Mouse (Mus musculus) neutrophil, adult 5-6 weeks (primary cell): ENCODE measurements at regions not wholly inside any gene's neighbourhood (a gene's known extent, or its start where the extent isn't known, plus 50 kb on each side); places are given as distances from the start of the nearest gene placed in this dataset.

ENCODE experiments used
- ATAC-seq: fragments of 151-379, 151-347 bp; 2 replicates; pipeline ENCODE4 v1.8.0; 2017; ENCODE audit warnings: mild to moderate bottlenecking, moderate TSS enrichment; ENCODE audit not compliant: insufficient number of reproducible peaks, poor library complexity, low FRiP score, severe bottlenecking; ENCODE audit errors: extremely low read depth

DNA sequence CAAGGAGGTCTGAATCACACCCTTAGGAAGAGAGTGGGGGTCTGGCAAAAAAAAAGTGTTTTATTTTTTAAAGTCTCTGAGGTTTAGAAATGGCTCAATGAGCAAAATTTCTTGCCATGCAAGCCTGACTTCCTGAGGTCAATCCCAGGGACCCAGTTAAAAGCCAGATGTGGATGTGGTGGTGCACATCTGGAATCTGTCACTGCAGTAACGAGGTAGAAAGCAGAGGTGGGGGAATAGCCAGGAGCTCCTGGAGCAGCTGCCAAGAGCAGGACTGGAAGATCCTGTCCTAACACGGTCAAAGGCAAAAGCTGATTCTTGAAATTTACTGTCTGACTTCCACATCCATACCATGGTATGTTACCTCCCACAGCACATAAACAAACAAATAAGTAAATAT lies 424.4 kb downstream of the Cdh26 start:
- ATAC-seq: no peak

DNA sequence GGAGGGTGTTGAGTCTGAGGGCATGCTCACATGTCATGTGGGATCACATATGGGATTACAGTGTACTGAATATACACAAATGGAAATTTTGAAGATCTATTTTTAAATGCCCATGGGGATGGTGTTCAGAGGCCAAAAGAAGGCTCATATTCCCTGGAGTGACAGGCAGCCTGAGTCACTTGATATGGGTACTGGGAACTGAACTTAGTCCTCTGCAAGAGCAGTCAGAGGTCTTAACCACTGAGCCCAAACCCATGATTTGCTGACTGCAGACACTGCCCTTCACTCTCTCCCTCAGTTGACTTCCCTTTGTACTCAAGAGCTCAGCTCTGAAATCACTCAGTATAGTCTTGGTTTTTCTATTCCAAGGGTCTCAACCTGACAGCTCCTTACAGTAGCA lies 432.3 kb downstream of the Cdh26 start:
- no peak for ATAC-seq

DNA sequence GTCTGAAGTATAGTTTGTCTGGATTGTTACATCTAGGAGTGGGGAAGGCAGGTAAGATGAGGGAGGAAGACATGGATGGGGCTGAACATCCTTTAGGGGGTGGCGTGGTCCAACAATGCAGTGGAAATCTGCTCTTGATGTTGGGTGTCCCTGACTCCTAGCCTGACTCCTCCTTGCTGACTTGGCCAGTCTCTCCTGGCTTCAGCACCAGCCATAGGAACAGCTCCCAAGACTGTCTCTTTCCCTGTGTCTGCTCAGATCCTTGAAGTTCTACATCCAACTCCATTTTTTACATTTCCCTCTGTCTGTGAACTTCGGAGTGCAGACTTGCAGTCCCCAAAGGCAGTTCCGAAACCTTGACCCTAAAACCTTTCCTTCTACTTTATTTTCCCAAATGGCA lies 436.8 kb downstream of the Cdh26 start:
- ATAC-seq: no peak

DNA sequence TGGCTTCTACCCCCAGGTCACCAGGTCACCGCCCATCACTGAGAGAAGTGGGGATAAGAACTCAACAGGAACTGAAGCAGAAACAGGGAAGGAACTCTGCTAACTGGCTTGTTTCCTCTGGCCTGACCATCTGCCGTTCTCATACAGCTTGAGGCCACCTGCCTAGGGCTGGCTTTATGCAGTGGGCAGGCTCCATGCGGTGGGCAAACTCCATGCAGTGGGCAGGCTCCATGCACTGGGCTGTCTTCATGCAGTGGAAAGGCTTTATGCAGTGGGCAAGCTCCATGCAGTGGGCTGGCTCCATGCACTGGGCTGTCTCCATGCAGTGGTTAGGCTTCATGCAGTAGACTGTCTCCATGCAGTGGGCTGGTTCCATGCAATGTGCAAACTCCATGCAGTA lies 438.8 kb downstream of the Cdh26 start:
- no peak for ATAC-seq

DNA sequence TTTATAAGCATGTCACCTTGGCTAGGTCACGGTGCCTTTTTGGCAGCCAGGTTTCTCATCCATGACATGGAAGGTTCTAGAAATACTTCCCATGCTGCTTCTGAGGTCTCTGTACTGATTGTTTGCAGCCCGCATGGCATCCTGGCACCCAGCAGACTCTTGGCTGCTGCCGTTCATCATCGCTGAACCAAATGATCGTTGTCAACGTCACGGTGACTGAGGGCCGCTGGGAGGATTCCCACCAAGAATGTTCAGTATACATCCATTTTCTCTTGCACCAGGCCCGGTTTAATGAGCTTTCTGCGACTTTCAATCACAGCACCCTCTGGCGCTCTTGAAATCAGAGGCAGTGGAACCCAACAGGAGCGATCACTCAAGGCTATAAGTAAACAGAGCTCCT lies 448.1 kb downstream of the Cdh26 start:
- ATAC-seq: no peak

DNA sequence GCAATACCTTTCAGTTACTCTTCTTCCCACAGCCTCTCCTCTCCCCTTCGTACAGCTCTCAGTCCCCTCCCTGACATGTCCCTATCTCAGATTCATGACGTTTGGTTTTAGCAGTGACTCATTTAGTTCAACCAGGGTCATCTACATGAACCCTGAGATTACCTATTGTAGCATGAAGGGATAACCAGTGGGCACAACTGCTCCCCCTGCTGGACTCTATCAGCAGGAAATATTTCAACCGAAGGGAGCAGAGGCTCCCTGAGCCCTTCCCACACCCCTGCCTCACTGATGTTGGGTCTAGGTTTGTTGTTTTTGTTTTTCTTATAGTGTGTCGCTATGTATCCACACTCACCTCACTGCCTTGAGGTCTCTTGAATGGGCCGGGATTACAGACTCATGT lies 455.4 kb downstream of the Cdh26 start:
- no peak for ATAC-seq

DNA sequence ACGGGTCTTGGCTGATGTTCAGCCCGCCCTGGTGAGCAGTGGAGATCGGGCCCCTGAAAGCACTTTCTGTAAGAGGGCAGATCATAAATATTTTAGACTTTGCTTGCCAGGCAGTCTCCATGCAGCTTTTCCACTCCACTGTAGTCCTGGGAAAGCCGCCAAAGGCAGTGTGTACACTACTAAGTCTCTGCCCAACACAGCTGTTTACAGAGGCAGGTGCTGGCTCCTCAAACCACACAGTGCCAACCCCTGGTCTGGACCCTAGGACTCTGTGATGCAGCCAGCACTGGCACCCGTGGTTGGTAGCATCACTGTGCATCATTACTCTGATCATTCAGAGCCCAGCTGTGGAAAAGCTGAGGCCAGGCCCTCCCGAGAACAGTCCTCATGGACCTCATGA lies 458.4 kb downstream of the Cdh26 start:
- no peak for ATAC-seq

DNA sequence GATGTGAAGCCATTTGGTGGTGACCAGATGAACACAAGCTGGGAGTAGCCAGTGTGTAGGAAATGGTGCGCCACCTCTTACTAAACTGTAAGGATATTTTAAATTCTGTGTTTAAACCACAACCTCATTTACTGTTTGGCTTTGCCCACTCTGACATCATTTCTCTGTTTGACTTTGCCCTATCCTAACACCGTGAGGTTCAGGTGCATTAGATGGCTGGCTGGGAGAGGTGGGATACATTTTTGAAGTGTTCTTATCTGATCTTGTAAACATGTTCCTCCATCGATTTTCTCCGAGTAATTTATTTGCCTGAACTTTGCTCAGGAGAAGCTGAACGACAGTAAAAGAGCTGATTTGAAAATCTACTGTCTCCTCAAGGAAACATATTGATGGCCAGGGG lies 472.1 kb downstream of the Cdh26 start:
- ATAC-seq: no peak

DNA sequence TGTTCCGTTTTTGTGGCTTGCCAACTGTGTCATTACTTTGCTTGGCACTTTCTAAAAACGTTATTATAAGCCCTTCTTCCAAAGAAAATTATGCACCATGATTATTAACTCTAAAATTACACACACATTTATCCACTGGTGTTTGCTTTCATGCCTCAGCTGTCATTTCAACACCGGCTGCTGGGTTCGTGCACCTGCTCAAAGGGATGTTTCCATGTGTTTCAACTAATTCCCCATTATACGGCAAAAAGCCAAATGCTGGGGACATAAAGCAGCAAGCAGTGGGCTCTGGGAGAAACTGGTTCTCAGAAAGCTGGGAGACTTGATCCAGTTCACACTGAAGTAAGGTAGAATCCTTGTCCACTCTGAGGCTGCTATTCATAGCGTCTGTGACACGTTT lies 479.0 kb downstream of the Cdh26 start:
- no peak for ATAC-seq

DNA sequence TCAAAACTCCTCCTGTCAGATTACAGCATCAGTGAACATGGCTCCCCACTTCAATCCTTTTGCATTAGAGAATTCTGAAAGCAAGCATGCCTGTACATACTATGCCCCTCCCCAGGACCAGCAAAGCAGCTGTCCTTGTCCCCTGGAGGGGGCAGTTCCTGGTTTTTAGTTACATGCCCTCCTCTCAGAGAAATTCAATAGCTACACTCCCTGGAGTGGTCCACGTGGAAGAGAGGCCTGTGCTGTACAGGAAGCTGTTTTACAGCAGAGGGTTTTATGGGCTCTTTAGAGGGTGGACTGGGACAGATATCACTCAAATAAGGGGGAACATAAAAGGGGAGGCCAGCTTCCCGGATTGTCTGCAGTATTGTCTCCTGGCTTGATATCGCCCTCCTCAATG lies 481.3 kb downstream of the Cdh26 start:
- ATAC-seq: no peak

DNA sequence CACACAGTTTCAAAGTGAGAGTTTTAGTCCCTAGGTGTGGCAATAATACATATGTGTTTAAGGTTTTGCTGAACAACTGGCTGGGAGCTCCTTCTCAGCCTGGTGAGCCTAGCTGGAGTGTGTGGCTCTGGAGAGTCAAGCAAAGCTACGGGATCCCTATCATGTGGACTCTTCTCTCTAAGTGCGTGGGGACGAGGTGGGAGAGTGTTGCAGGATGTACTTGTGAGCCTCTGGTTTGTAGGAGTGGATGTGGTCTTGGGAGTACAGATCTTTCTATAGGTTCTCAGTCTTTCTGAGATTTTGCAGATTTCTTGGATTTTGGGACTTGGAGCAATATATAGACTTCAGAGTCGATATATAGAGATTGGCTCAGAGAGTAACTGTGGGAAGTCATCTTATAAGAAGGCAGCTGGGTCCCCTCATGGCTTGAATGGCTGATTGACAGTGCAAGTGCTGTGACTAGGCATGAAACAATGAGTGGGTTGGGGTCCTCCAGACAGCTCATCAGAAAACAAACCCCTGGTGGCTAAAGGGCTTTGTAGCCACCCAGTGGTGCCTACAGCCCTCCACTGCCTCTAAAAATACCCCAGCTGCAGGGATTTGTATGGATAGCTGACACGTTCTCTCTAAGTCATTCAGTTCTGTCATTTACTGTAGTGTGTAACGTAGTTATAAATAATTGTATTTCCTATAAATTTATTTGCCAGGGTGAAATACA lies 486.1 kb downstream of the Cdh26 start:
- ATAC-seq: no peak

DNA sequence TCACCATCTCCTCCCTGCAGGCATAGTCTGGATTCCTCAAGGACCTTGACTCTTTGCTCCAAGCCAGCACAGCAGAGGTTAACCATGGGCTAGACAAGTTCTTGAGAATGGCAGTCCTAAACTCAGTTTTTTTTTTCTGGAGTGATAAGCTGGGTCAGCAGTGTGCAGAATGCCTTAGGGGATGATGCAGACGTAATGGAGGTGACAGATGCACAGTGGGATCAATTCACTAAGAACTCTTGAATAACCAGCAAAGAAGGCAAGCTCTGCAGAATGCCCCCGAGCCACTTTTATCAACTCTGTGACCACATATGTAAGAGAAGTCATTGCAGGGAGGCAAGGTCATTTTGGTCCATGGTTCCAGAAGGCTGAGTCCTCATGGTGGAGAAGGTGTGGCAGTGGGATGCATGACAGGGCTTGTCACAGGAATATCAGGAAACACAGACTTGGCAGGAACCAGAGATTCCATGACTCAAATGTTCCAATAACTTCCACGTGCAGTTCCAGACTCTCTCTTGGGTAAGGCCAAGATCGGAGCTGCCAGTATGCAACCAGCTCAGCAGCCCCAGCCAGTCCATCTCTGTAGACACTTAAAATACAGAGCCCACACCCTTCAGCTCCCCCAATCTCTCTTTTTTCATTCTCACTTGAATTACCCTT lies 494.3 kb downstream of the Cdh26 start:
- no peak for ATAC-seq

DNA sequence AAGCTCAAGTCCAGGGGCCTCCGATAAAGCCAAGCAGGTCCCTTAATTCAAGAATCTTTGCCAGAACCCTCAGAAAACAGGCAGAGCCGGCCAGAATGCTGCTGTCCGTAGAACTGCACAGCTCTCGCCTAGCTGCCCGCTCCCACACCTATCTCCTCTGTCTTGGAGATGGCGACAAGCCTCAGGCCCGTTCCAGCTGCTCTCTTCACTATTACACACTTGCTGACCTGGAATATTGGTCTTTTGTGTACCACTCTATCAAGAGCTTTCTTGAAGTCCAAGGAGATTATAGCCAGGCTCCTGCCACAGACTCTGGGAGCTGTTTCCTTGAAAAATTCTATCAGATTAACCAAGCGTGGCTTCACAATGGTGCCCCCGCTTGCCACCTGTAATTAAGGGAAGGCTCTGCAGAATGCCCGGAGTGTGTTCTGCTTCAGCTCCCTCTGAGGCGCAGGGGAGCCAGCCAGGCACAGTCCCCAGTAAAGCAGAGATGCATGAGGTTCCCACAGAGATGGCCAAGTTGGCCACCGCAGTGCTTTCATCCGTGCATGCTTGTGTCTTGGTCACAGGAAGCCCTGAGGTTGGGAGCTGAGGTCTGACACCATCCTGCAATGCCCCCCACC lies 496.8 kb downstream of the Cdh26 start:
- no peak for ATAC-seq

DNA sequence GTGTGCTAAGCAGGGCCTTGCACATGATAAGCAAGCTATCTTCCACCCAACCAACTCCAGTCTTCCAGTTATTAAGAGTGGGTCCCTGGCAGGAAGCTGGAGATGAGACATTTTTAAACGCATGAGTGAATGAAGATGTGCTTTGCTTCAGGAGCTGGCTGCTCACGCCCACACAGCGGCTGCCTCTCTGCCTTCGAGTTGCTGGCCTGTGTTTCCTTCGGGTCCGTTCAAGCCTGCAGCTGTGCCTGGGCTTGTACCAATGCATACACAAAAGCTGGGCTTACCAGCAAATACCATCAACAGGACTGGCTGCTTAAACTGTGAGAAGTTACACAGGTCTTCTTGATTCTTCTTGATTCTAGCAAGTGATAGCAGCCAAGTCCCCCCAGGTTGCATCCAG lies 498.7 kb downstream of the Cdh26 start:
- no peak for ATAC-seq

DNA sequence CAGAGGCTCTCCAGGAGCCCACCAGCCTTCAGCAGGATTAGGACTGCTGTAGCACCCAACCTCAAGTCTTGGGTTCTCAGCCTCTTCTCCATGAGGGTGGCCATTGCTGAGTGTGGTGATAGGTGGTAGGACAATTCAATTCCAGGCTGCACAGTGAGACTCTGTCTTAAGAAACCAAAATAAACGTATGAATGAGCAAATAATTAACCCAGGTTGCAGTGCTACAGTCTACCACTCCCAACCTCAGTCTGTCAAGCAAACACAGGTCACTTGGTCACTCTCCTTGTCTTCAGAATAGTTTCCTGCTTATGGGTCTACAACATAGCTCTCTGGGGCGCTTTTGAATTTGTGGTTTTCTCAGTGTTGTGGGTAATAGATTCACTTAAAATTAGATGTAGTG lies 499.8 kb downstream of the Cdh26 start:
- no peak for ATAC-seq

DNA sequence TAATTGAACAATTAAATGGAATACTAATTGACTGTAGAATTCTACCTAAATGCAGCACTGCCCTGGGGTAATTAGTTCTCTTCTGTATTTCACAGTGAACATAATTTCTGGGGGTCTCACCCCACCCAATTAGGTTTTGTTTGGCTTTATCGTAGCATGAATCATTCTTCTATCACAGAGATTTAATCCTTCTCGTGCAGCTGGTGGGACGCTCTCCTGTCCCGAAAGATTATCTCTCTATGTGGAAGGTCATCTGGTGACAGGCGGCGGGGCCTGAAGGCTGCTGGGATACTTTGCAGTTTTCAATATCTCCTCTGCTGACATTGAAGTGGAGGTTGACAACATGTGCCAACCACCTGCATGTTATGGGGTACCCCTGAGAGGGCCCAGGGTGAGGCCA lies 493.8 kb upstream of the Cdh4 start:
- ATAC-seq: no peak

DNA sequence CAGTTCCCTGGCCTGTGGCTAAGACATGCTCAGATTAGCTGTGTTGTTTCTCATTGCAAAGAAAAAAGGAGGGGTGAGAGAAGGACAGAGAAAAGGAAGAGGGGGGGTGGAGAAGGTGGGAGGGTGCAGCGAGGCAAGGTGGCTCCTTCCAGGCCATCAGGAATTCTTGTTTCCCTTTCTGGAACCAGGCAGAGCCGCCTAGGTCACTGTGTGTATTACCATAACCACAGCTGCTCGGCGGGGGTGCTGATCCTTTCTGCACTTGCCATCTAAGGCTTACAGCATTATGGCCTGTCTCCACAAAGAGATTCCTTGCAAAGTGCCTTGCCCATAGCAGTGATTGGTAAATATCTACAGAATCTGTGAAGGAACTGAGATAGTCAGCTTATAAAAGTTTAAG lies 493.1 kb upstream of the Cdh4 start:
- no peak for ATAC-seq

DNA sequence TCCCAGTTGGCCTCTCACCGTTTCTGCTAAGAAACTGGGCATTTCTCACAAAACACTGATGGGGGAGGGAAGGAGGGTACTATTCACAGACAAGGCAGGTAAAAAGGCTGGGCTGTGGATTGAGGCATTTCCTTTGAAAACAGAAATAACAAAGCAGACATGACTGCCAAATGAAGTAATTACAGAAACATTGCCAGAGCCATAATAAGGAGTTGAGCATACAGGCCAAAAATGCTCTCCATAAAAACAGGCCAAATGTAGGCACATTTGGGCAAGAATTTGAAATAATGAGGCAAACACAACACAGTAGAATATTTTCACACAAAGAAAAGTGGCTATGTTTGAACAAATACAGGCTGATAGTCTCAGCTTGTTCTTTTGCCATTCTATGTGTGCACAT lies 491.9 kb upstream of the Cdh4 start:
- no peak for ATAC-seq

DNA sequence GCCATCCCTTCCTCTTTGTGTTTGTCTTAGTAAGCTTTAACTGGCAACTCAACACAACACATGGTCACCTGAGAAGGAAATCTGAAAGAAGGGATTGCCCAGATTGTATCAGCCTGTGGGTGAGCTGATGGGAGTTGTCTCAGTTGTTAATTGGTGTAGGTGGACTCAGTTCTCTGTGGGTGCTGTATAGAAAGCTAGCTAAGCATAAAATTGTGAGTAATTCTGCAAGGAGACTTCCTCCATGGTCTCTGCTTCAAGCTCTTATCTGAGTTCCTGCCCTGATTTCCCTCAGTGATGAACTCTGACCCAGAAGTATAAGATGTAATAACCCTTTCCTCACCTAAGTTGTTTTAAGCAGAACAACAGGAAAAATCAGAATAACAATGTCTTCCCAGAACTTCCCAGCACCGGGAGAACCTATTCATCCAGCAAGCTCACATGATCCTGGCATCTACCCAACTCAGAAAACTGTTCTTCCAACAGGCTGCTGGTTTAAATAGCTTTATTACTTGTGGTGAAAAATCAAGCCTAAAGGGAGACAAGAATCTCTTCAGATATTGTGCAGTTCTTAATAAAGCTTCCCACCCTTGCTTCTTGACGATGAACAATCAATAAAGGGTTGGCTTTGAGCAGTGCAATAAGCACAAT lies 487.7 kb upstream of the Cdh4 start:
- ATAC-seq: no peak

DNA sequence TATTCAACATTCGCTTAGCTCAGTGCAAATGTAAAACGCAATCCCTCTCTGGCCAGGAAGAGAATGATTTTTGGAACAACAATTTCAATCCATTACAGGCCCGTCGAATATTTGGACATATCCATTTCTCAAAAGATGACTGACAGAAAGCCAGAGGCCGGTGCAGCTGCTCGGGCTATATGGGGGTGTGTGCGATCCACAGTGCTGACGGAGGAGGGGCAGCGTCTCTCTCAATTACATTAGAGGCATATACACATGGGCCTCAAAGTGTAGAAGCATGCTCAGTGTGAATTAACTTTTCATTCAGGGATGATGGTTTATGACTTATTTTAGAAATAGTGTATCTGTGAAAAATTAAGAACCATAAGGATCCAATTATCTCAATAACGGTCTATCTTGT lies 483.4 kb upstream of the Cdh4 start:
- no peak for ATAC-seq
